Mouse (Mus musculus): ENCODE data around the gene Parl.

GRCm38 (mm10) chr16:20257926-20258325, 44.3 kb downstream of the Parl start:
- no peak for TF ChIP-seq CTCF (conservative IDR thresholded peaks at IDR 0.05; ENCODE audit: low read length)
- TF ChIP-seq POU5F1 (IDR thresholded peaks at IDR 0.05; ENCODE audit: borderline replicate concordance, low read length), result no peak
